Mouse (Mus musculus): ENCODE data around the gene Slc35f3.

Gene Slc35f3

DNA sequence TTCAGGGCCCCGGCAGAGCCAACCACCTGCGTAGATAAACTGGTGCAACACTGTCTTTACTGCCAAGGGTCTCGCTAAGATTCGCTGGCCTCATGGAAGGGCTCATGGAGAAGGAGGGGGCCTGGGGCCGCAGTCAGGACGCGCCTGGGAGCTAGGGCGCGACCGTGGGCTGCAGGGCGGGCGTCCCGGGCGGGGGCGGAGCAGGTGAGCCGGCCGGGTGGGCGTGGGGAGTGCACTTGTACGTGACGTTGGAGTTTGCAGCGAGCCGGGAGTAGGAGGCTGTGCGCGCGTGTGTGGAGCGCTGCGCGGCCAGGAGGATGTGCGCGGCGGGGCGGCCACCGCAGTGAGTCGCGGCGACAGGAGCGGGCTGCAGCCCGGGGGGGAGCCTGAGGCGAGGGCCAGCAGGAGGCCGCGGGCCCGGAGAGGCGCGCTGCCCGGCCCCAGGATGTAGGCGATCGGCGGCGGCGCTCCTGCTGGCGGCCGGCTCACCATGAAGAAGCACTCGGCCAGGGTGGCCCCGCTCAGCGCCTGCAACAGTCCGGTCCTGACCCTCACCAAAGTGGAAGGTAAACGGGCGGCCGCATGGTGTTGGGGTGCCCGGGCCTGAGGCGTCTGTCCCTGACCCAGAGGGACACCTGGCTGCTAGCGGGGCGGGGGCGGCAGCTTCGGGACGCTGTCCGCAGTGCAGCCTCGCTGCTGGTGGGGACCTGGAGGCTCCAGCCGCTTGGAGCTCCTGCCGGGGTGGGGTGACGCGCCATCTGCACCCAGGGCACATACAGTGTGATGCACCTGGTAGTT lies at the start of gene Slc35f3:
Slc35f3 (plus strand) TSS at position 263 of the 798 bp plus-strand sequence.
- DNase-seq = no peak

DNA sequence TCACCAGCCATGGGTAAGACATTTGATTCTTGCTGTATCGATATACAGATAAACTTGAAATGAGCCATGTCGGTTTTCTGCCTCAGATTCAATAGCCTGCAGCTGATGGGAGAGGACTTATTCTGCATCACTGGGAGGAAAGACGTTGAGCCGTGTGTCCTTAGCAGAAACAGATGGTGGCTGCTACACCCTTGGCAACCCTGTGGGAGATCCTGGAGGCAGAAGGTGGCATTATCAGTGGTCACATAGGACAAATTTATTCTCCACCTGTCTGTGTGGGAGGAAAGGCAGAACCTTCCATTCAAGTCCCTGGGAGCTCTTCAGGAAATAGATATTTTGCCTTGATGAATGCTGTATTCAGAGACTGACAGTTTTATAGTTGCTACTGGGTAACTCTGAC lies 47.9 kb upstream of the Slc35f3 start:
- no peak for DNase-seq

DNA sequence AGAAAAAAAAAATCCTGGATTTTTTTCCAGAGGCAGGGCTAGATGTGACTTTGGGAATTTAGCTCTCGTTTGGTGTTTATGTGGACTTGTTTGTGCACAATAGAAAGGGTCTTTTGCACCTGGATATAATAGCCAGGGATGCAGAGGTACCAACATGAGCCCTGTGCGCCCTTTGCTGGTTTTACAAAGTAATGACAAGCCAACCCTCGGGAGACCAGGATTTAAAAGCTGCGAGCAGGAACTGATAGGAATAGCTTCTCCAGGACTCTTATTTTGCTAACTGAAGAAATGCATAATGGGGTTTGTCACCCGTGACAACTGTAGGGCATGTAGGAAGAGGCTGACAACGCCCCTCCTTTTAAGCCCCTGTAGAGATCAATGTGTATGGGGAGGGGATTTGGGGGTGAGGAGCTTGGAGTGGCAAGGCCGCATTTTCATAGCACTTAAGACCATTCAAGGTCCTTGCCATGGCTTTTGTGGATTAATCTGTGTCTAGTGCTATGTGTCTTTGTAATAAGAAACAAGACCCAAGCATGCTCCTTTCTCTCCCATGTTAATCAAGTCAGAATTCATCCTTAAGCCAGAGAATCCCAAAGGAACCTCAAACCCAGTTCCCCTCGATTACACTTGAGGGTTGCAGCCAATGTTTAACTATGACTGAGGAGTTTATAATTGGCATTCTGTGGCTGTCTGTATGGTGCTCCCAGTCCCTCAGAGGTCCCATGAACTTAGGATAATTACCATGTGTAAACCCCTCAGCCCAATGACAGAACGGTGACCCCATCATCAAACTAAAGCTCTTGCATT lies 41.6 kb upstream of the Slc35f3 start:
- DNase-seq = no peak

DNA sequence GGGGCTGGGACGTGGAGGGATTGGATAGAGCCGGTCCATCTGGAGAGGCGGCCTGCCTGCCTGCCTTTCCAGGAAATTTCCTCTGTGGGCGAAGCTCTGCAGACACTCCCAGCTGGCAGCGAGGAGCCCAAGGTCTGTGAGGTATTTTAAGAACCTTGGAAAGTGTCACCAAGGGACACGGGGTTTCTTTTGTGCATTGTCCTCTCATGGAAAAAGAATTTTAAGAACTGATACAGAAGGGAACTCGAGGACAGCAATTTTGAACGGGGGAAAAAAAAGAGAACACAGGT lies 41.0 kb upstream of the Slc35f3 start:
- no peak for DNase-seq

DNA sequence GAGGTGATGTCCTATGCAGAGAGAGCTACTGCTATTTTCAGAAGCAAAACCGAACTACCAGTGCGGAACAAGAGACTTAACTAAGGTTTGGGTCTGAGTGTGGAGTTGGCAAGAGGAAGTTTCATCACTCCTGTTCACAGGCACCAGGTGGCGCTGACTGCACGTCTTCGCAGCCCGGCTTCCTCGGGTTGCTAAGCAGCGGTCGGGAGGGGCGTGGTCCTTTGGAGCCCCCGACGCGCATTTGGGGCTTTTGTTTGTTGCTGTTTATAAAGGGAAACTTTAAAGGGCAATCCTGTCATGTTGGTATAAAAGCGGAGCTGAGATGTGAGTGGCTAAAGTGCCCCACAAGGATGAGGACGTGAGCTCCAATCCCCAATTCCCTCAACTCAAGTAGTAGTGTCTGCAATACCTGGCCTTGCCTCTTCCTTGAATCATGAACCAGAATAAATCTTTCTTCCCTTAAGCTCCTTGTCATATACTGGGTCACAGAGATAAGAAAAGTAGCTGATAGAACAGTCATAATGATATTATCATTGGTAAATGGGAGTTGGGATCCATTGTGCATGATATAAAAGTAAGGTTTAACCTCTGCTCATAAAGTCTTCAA lies 40.1 kb upstream of the Slc35f3 start:
- DNase-seq = peak; percentile 92

DNA sequence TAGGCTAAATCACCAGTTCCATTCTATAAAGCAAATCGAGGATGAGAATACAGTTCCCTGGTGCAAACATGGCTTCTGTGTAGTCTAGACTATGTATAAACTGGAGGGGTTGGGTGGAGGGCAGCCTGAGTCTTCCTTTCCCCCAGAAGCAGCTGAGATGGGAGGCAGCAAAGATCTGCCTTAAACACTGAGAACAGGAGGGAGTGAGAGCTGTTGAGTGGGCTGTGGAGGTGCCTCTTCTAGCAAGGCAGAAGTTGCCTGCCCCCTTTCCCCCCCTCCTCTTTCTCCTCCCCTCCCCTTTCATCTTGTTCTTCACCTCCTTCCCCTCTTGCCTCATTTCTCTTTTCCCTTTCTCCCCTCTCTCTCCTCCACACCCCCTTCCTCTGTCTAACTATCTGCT lies 33.2 kb upstream of the Slc35f3 start:
- DNase-seq = no peak

DNA sequence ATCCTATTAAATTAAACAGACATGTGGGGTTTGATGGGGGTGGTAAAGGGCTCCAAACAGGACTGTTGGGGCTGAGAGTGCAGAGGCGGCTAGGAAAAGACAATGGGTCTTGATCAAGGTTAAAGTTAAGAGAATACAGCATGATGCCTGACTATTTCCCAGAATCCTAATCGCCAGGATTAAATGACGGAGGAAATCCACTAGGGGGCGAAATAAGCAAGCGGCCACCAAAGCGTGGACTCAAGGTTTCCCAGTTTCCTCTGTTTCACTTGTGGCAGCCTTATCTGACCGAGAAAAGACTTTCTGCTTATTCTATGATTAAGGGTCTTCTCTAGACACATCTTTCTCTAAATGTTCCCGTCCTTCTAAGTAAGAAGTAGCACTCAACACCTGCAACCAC lies 31.2 kb upstream of the Slc35f3 start:
- DNase-seq = no peak

DNA sequence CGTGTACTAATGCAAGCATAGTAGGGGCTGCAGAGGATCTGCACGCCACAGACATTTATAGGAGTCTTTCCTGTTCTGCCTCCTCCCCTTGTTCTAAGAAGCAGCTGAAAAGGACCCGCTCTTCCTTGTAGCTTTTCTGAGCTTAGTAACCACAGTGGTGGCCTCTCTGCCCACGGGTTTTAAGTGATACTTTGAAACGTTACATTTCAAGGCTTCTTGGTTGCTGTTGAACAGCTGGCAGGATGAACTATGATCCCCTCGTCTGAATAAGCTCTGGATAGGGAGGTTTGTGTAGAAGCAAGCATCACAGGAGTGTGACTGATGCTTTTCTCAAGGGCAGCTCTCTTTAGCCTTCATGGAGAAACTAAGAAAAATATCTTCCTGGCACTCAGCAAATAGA lies 28.6 kb upstream of the Slc35f3 start:
- DNase-seq = no peak

DNA sequence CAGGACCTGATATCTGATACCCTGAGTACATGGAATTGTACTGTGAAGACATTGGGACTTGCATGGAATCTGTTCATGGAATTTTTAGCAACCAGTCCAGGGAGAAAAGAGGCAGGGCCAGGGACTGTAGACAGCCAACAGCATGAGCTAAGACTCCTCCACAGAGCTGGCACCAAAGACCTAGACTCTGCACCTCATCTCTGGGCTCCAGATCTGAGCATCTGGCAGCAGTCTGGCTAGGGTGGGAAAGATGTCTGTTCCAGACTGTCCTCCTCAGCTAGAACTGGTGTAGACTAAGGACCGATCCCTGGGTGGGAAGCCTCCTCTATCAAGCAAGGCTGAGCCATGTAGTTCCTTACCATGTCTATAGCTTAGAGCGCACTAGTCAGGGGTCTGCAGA lies 25.9 kb upstream of the Slc35f3 start:
- DNase-seq = no peak

DNA sequence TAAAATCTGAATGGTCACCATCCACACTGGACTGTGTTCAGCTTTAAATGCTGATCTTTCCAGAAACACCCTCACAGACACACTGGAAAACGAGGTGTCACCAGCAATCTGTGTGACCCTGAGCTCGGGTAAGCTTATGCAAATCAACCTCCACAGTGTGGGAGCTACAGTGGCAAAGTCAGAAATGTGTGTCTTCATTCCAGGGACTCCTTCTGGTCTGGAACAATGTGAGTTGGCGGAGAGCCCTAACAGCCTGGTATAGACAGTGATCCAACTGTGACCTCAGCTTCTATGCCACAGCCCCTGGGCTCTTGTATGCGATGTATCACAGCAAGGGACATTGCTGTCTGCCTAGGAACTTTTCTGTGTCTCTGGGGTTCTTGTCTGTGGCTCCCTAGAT lies 25.3 kb upstream of the Slc35f3 start:
- DNase-seq = no peak

DNA sequence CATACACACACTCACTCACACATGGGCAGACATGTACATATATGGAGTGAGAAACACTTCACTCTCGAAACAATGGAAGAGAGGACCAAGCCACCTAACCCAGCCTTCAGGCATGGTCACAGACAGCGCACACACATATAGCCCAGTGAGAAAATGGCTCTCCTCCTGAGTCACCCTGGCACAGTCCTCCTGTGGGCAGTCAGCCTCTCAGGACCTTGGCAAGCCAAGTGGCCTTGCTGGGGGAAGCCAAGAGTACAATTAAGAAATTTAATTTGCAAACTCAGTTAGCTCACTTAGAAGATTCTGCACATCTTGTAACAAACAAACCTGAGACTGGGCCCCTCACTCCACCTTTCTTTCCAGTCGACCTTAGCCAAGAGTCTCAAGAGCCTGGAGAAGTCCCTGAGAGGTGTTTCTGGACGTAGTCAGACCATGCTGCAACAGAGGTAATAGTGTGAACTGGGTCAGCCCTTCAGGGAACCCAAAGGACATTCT lies 23.4 kb upstream of the Slc35f3 start:
- DNase-seq = no peak

DNA sequence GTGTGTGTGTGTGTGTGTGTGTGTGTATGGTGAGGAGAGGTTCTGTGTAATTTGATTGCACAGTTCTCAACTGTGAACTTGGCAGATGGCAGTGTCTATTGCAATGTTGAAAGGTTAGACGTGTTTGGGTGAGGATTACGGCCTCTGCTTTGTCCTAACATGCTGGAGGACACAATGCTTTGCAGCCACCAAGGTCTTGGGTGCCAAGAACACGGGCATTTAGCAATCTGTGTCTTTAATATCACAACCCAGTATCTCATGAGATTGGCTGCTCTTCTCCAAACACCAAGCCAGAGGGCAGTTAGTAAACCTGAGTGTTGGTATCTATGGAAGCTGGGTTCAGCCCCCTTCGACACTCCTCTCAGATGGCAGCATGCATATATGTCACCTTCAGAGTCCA lies 22.5 kb upstream of the Slc35f3 start:
- DNase-seq = no peak

DNA sequence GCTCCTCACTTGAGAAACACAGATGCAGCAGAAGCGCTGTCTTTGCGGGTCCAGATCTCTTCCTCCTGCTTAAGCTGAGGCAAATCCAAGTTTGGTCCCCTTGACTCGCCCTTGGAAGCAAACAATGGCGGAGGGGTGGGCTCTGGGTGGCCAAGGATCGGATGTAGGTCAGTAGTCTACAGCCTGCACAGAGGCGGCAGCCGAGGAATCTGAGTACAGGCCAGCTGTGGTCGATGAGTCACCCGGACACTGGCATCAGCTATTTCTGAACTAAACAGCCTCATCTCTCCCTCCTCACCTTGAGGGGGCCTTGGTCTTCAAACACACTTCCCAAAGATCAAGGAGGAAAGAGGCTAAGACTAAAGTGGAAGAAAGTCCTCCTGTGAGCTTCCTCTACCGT lies 6.4 kb upstream of the Slc35f3 start:
- DNase-seq = no peak

DNA sequence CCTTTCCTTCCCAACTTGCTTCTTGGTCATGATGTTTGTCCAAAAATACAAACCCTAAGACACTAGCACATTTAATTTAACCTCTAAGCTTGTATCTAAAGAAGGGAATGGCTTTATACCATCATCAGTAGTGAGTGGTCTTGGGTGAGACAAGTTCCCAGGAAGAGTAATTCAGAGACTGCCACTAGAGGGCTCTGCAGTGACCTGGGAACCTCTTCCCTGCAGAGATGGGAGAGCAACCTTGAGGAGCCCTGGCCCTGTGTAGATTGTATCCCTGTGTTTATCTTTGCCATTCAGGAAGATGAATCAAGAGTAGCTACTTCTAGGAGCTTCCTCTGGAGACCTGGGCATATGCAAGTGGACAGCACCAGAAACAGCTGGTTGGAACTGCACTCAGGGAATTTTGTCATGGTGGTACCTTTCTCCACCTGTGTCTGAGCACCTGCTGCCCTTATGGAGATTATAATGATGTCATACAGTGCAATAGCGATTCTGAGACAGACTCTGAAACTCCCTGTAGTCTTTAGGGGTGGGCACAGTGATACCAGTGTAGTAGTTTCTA lies 993 bp upstream of the Slc35f3 start:
- DNase-seq = no peak

DNA sequence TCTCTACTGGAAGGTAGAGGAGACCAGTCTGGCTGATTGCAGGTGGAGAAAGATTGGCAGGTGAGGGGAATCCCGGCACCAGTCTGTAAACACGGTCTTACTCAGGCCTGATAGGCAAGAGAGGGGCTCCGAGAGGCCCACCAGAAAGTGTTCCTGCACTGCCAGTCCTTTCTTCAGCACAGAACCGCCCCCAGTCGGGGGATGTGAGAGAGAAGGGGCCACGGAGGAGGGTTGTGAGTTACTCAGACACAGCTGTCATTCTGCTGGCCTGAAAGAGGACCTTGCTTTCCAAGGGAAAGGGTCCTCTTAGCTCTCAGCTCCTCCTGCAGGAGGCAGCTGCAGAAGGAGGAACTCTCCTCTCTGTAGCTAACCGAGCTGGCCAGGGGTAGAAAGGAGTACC lies 975 bp downstream of the Slc35f3 start:
- no peak for DNase-seq

DNA sequence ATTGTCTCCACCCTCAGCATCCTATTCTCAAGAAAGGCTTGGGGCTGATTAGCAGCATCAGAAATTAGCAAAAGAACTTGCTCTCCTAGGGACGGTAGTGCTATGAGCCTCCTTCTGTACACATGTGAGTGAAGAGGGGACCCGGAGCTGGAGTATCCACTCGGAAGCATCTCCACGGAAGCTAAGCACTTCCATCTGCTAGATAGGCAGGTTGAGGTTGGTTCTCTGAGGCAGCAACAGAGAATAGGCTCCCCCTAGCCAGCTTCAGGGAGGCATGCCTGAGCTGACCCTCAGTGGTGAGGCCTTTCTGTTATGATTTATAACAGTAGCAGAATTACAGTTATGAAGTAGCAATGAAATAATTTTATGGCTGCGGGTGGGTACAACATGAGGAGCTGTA lies 2.0 kb downstream of the Slc35f3 start:
- no peak for DNase-seq

DNA sequence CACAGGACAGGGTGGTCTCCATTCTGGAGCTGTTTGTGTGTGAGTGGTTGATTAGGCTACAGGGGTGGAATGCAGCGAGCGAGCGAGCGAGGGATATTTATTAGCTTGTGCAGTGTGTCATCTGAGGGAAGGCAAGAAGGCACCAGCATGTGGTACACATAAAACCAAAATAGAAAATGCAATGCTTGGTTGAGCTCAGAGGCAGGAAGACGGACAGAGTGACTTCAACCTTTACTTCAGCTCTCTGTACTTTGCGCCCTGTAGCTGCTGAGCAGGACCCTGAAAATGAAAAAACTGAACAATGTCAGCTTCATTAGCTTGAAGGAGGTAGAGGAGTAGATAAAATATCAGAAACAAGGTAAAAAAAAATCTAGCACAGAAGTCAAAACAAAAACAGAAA lies 3.2 kb downstream of the Slc35f3 start:
- no peak for DNase-seq

DNA sequence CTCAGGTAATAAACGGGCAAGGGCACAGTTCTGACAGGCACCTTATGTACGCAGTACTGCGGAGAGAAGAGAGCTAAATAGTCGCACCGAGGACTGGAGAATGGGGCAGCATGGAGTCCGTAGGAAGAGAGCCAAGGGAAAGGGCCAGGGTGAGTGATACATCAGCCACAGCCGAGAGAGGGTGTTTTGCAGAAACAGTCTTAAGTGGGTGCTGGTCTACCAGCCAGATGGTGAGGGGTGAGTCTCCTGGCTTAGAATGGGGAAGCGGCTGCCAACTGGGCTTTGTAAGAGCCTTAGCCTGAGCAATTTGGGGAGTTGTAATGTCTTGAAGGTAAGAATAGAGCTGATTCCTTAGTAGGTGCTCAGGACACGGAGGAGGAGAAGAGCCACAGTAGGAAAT lies 8.8 kb downstream of the Slc35f3 start:
- DNase-seq = no peak

DNA sequence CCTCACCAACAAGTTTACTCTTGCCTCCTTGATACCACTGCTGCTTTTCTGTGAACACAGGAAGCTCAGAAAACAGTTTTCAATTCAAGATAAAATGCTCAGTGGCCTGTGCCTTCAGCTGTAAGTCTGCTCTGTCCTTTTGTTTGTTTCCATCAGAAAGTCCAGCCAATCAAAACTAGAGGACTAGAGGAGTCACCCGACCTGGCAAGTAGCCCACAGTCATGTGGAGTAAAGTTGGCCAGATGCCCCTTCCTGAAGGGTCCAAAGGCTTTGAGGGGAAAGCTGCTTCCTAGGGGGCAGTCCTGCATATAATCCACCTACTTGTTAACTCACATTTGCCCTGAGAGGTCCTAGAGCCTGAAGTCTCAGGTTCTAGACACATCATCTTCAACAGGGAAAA lies 10.7 kb downstream of the Slc35f3 start:
- DNase-seq = no peak

DNA sequence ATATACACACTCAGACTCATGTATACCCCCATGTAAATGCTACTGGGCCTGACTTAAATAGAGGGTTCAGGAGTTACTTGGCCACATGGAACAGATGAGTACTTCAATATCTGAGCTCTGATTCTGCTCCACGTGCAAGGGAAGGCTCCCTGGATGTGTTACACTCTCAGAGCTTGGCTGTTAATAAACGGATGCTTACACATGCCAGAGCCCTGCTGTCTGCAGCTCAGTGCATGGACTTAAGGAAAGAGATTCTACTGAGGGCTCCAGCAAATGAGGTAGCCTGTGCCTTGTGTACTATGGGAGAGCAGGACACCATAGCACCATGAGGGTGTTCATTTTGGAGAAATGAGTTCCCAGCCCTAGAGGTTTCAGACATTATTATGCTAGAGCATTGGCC lies 26.6 kb downstream of the Slc35f3 start:
- no peak for DNase-seq

DNA sequence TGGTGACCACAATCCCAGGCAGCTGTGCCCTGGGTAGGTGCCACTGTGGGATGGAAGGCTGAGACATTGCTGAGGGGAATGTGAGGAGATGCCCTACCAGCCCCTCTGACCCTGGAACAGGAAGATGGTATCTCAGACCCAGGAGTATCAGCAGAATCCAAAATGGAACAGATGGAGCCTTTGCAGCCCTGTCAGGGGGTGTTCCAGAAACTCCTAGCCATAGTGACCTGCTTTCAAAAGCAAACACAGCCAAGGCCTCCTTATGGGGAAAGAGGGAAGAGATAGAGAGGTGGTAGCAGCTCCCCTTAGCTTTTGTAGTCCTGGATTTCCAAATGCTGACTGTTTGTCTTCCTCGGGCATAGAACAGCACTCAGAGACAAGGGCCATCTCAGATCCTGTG lies 27.8 kb downstream of the Slc35f3 start:
- no peak for DNase-seq

DNA sequence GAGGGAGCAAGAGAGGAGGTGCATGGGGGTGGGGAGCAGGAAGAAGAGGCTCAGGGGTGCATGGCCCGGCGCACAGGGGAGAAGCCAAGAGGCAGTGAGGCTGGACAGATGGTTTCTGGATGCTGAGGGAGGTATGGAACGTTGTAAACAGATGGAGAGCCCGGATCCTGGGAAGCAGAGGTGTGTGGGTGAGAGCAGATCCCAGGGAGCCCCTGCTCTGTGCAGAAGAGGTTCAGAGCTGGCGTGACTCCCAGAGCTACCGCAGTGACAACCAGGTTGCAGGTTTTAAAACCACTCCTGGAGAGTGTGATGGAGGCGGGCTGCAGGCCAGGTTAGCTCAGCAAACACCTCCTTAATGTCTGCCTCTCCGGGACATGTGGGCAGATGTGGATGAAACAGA lies 28.4 kb downstream of the Slc35f3 start:
- no peak for DNase-seq

DNA sequence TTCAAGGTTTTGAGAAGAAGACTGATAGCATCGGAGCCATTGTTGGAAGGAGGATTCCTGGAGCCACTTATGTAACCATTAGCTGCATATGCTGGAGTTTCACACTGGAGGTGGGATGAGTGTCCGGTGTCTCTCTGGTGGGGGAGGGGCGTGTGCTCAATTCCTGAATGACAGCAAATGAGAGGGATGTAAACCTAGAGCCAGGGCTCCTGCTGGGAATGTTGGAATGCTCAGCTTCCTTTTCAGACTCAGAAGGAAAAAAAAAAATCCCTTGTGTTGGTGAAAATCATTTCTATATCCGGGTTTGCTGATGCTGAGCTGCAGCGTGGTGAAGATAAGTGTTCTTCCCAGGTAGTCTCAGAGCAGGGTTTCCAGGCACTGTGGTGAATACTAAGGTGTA lies 29.4 kb downstream of the Slc35f3 start:
- DNase-seq = no peak

DNA sequence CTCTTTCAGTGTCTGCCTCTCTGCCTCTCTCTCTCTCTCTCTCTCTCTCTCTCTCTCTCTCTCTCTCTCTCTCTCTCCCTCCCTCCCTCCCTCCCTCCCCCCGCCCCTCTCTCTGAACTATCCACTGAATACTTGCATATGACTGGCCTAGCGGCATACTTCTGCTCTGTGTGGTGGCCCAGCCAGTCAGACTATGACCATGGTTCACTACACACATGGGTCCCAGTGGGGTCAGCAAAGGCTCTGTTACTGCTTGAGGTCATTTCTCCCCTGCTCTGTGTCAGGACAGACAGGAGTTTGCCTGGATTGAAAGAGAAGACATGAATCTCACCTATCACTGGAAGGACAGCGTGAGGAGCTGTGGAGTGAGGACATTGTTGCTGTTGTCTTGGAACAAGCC lies 40.5 kb downstream of the Slc35f3 start:
- no peak for DNase-seq

Data from heart, adult 11 months (tissue).